Mouse (Mus musculus) midbrain, embryonic 16.5 days (tissue): Measurements from ENCODE around the gene Pcnx2. TPM values are rescaled to one million over a fixed set of nuclear protein-coding genes. Genes with fewer than 3 reads are reported as not detected.
A peak's percentile ranks its signal among the peaks of the same experiment; 100 is the strongest.

Source experiments
- ATAC-seq: fragments of 200-750 bp; cut with Nextera tagmentation; 2 replicates; pipeline ENCODE4 v1.8.0; 2017; ENCODE audit warnings: moderate TSS enrichment
- H3K27ac ChIP-seq: fragments of 300-500 bp; sonication (generic); 2 replicates; pipeline ENCODE4 v1.5.1; 2014; ENCODE audit warnings: mild to moderate bottlenecking, low read length, mixed read lengths
- H3K27me3 ChIP-seq: fragments of 300-500 bp; sonication (generic); 2 replicates; pipeline ENCODE4 v1.6.1; 2014; ENCODE audit warnings: low read depth, low read length, mixed read lengths; ENCODE audit not compliant: control insufficient read depth, insufficient read depth
- H3K36me3 ChIP-seq: fragments of 300-500 bp; sonication (generic); 2 replicates; pipeline ENCODE4 v1.6.1; 2014; ENCODE audit warnings: mild to moderate bottlenecking, low read length, moderate library complexity, mixed read lengths; ENCODE audit not compliant: control insufficient read depth, insufficient read depth
- H3K4me1 ChIP-seq: fragments of 300-500 bp; sonication (generic); 2 replicates; pipeline ENCODE4 v1.6.1; 2014; ENCODE audit warnings: mild to moderate bottlenecking, low read length, mixed read lengths; ENCODE audit not compliant: control insufficient read depth, insufficient read depth
- H3K4me2 ChIP-seq: fragments of 300-500 bp; sonication (generic); 2 replicates; pipeline ENCODE4 v1.6.1; 2014; ENCODE audit warnings: mild to moderate bottlenecking, low read length, mixed read lengths
- H3K4me3 ChIP-seq: fragments of 300-500 bp; sonication (generic); 2 replicates; pipeline ENCODE4 v1.5.1; 2014; ENCODE audit warnings: low read depth, mild to moderate bottlenecking, low read length, moderate library complexity, mixed read lengths
- H3K9ac ChIP-seq: fragments of 300-500 bp; sonication (generic); 2 replicates; pipeline ENCODE4 v1.6.1; 2014; ENCODE audit warnings: low read depth, low read length, mixed read lengths
- H3K9me3 ChIP-seq: fragments of 300-500 bp; sonication (generic); replicated peaks from 2 replicates; pipeline ENCODE4 v1.6.1; 2014; ENCODE audit warnings: mild to moderate bottlenecking, low read length, mixed read lengths; ENCODE audit not compliant: control insufficient read depth, poor library complexity, severe bottlenecking
- WGBS: fragments of 180-500 bp; shearing (Covaris S2); extraction: QIAGEN DNeasy Blood & Tissue Kit; methylation state at CpG from one replicate; pipeline ENCODE4 v1.1.7; 2014; 5-methylcytosine and 5-hydroxymethylcytosine counted together
- polyA plus RNA-seq: library from polyadenylated mRNA; unstranded; fragments of >200 nt; fragmentation: Nextera tagmentation; extraction: Ambion mirVana; gene quantifications from 2 replicates; pipeline ENCODE4 v1.2.1, GENCODE M21; 2015

The Pcnx2 gene
- 6.3 and 6.4 TPM in 2 replicates for polyA plus RNA-seq

DNA sequence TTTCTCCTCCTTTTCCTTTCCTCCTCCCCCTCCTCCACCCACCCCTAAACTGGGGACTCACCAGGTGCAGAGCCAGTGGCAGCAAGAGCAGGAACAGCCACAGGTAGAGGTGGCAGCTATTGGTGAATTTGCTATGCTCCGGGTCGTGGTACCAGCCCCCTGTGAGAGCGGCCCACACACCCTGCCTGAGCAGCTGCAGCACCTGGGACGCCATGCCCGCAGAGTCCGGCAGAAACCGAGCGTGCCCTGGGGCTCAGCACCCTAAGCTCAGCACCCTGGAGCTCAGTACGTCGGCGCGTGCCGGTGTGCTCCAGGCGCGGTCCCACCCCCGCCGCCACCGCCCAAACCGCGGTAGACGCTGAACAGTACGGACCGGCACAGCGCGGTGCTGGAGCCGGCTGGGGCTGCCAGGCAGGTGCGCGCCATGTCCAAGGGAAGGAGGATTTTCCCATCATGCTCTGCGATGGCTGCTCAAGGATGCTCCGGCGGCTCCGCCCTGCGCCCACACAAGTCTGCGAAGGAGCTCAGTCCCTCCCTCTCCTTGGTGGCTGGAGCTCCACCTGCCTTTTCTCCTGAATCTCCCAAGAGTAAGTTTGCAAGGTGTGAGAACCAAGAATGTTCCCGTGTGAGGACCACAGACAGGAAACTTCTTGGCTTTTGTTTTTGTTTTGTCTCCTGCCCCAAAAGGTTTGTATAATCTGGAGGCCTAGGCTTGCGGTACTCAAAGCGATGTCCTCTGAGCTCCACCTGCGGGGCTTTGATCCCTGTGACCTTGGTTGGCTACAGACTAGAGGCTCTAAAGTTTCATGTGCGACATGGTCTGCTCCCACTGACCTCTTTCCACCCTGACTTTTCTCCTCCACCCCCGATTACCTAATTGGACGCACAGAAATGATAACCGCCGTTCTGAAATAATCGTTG lies at the start of gene Pcnx2:
Gene Pcnx2, minus strand, starts transcription at position 450 of the 921 bp plus-strand sequence.
- Histone ChIP-seq H3K9ac (peak within 1 kb of the TSS; percentile 78), H3K4me3 (peak within 1 kb of the TSS; percentile 62), H3K27ac (peak within 1 kb of the TSS; percentile 78), H3K9me3 (no peaks in the 10 kb centered on the region), H3K4me2 (peak within 1 kb of the TSS; percentile 57), H3K27me3 (no peaks in the 10 kb centered on the region), H3K4me1 (peaks cover 12% of the 10 kb centered on the region), H3K36me3 (no peaks in the 10 kb centered on the region)
- WGBS: 6% methylated on average over 44 of the region's 44 CpGs
- ATAC-seq: peak; percentile 91

DNA sequence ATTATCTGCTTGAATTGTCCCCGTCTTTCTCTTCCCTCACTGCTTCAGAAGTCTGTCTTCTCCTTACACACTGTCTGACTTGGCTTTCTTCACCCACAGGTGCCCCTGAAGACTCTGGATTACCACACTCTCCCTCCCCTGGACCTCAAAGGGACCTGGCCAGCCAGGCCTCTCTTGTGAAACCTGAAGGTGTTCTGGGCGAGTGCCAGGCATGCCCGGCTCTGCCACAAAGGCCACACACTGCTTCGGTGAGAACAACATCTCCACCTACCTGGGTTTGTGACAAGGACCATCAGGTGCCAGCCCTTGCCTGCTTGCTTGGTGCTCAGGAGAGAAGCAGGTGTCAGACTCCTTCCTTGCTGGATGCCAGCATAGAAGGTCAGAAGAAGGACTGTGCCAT lies 46.4 kb upstream of the Pcnx2 start:
- 90% methylated on average over 4 of the region's 4 CpGs for WGBS
- H3K4me2 ChIP-seq: no peak overlapping the region
- no peaks in the 10 kb centered on the region for H3K9me3 ChIP-seq
- no peak overlapping the region for H3K4me3 ChIP-seq
- no peak for ATAC-seq
- no peak overlapping the region for H3K9ac ChIP-seq
- H3K27me3 ChIP-seq: no peaks in the 10 kb centered on the region
- no peaks in the 10 kb centered on the region for H3K36me3 ChIP-seq
- H3K27ac ChIP-seq: no peak overlapping the region
- H3K4me1 ChIP-seq: no peaks in the 10 kb centered on the region

DNA sequence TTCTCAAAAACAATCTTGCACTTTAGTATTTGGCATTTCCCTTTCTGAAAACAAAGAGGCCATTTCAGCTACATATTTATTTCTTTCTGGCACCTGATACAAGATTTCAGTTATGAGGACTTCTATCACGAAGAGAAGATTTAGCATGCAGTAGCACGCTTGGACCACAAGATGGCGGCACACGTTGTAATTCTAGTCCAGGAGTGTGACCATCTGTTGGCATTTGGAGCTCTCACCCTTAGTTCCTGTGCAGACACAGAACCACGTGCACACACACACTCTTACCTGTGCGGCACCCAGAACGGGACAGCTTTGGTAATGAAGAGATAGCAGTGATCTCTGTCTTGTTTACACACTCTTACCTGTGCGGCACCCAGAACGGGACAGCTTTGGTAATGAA lies 37.5 kb upstream of the Pcnx2 start:
- ATAC-seq: no peak
- Histone ChIP-seq H3K4me2 (no peak overlapping the region), H3K4me3 (no peak overlapping the region), H3K9ac (no peak overlapping the region), H3K36me3 (no peaks in the 10 kb centered on the region), H3K4me1 (no peaks in the 10 kb centered on the region), H3K27me3 (no peaks in the 10 kb centered on the region; the same call in 1 of the 2 replicates), H3K27ac (no peak overlapping the region), H3K9me3 (no peaks in the 10 kb centered on the region)
- whole genome bisulfite sequencing: 54% methylated on average over 9 of the region's 9 CpGs

DNA sequence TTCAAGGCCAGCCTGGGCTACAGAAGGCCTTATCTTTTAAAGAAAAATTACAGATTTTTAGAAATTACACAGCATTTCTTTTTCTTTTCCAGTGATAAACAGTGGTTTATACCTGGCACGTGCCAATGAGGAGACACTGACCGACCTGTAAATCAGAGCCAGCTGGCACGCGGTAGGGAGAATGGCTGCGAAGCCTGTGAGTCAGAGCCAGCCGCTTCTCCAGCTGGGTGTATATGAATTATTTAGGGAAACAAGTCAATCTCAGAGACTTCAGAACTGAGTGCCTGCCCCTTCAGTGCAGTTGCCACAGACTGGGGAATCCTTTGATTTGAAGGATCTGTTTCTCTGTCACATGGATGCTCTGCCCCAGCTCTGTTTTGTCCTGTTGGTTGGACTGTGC lies 33.7 kb upstream of the Pcnx2 start:
- Histone ChIP-seq H3K27me3 (no peaks in the 10 kb centered on the region), H3K4me2 (no peak overlapping the region), H3K9me3 (no peaks in the 10 kb centered on the region), H3K4me3 (no peak overlapping the region), H3K4me1 (no peaks in the 10 kb centered on the region), H3K9ac (no peak overlapping the region), H3K27ac (no peak overlapping the region), H3K36me3 (no peaks in the 10 kb centered on the region)
- 96% methylated on average over 6 of the region's 6 CpGs for WGBS
- no peak for ATAC-seq

DNA sequence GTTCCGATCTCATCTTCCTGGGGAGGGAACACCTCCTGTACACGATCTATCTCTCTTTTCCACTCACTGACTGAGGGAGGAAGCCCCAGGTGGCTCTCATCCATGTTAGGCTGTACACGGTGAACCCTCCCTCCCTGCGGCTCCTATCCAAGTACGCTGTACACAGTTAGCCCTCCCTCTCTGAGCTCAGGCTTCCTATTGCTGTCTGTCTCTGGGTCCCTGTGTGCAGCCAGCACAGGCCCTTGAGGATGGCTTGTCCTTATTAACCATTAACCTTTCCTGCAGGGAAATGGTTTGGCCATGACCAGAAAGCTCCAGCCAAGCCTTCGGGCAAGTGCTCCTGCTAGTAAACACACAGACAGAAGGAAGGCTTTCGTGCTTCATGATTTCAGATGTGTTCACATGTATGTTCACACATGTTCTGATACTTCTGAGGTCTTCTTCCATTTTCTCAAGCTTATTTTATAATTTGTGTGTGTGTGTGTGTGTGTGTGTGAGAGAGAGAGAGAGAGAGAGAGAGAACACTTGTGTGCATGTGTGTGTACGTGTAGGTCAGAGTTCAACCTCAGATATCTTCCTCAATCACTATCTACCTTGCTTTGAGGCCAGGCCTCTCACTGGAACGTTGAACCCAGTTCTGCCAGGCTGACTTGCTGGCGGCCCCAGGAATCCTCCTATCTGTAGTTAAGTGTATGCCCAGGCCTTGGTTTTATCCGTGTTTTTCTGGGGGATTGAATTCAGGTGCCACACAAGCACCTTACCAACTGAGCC lies 32.3 kb upstream of the Pcnx2 start:
- Histone ChIP-seq H3K9me3 (no peaks in the 10 kb centered on the region), H3K9ac (no peak overlapping the region), H3K27ac (no peak overlapping the region), H3K36me3 (no peaks in the 10 kb centered on the region), H3K27me3 (no peaks in the 10 kb centered on the region), H3K4me1 (no peaks in the 10 kb centered on the region), H3K4me3 (no peak overlapping the region), H3K4me2 (no peak overlapping the region)
- no peak for ATAC-seq
- WGBS: 93% methylated on average over 11 of the region's 11 CpGs

DNA sequence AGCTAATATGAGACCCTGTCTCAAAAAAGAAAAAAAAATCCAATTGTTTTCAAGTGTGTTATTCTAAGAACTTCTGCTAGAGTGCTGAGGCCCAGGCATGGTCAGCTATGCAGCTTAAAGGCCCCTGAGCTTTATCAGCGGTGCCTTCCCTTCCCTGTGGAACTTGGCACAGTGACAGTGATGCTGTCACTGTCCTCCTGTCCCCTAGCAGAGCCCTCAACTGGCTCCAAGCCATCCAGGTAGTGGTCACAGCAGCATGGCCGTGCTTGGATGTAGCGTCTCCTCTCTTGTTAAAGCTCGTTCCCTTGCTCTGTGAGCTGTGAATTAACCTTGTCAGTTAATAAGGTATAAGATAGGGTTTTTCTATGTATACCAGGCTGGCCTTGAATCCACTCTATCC lies 28.5 kb upstream of the Pcnx2 start:
- WGBS: 82% methylated on average over 4 of the region's 4 CpGs
- ATAC-seq: no peak
- no peak overlapping the region for H3K27ac ChIP-seq
- H3K4me1 ChIP-seq: no peaks in the 10 kb centered on the region
- no peaks in the 10 kb centered on the region for H3K27me3 ChIP-seq
- H3K4me3 ChIP-seq: no peak overlapping the region
- H3K36me3 ChIP-seq: no peaks in the 10 kb centered on the region
- H3K9ac ChIP-seq: no peak overlapping the region
- H3K9me3 ChIP-seq: no peaks in the 10 kb centered on the region
- no peak overlapping the region for H3K4me2 ChIP-seq

DNA sequence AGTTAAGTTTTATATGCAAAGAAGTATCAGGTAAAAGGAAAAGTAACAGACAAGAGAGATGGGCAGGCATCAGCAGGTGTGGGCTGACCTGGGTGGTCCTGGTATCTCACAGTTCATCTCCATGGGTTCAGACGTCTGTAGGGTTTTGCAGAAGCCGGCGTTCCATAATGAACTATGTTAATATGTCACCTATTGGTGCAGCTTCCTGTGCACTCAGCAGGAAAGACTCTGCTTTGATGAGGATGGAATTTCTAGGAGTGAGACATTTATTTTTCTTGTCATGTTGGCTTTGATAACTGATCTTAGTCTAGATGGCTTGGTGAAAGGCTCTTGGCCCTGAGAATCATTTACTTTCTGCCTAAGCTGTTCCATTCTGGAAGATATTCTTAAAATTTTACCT lies 24.2 kb upstream of the Pcnx2 start:
- Histone ChIP-seq H3K9ac (no peak overlapping the region), H3K36me3 (no peaks in the 10 kb centered on the region), H3K4me1 (no peaks in the 10 kb centered on the region), H3K4me3 (no peak overlapping the region), H3K4me2 (no peak overlapping the region), H3K27ac (no peak overlapping the region), H3K9me3 (no peaks in the 10 kb centered on the region), H3K27me3 (no peaks in the 10 kb centered on the region)
- WGBS: 76% methylated on average over 3 of the region's 3 CpGs
- ATAC-seq: no peak

DNA sequence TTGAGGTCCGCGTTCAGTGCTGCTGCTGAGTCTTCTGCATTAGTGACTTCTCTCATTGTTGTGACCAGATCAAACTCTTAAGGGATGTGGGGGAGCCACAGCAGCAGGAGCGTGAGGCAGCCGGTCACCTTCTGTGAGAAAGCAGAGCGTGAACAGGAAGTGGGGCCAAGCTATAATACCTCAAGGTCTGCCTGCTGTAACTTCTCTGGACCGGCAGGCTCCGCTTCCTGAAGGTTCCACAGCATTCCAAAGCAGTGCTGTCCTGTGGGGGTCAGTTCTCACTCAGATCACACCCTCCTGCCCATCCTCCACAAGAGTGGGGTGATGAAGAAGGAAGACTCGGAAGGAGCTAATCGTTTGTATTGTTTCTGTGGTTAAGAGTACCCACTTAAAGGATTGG lies 22.6 kb upstream of the Pcnx2 start:
- no peak overlapping the region for H3K9ac ChIP-seq
- no peak for ATAC-seq
- H3K4me2 ChIP-seq: no peak overlapping the region
- H3K27ac ChIP-seq: no peak overlapping the region
- WGBS: 81% methylated on average over 9 of the region's 9 CpGs
- H3K4me1 ChIP-seq: no peaks in the 10 kb centered on the region
- H3K27me3 ChIP-seq: no peaks in the 10 kb centered on the region
- no peaks in the 10 kb centered on the region for H3K9me3 ChIP-seq
- no peaks in the 10 kb centered on the region for H3K36me3 ChIP-seq
- no peak overlapping the region for H3K4me3 ChIP-seq

DNA sequence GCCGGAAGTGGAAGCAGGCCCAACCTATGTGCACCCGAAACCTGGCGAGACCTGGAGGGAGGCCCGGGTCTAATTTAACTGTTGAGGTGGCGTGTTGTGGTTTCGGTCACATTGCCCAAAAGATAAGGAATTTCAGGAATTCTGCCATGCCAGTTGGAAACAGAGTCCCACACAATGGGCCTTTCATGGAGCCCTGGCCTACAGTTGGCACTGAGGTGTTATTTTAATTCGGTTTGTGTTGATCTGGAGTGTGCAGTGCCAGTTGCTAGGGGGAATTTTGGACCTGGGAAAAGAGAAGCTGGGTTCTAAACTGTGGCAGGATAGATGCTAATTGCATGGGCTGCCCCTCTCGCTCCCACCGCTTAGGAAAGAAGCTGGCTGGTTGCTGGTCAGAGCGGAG lies 22.2 kb upstream of the Pcnx2 start:
- ATAC-seq: peak; percentile 25; the same call in 1 of the 2 replicates
- Histone ChIP-seq H3K4me2 (no peak overlapping the region), H3K36me3 (no peaks in the 10 kb centered on the region), H3K9me3 (no peaks in the 10 kb centered on the region), H3K27ac (no peak overlapping the region), H3K9ac (no peak overlapping the region), H3K4me1 (no peaks in the 10 kb centered on the region), H3K4me3 (no peak overlapping the region), H3K27me3 (no peaks in the 10 kb centered on the region)
- WGBS: 75% methylated on average over 10 of the region's 10 CpGs
